Mouse (Mus musculus) cerebellum, postnatal 25 days (tissue): ENCODE measurements at regions not wholly inside any gene's neighbourhood (a gene's known extent, or its start where the extent isn't known, plus 50 kb on each side); places are given as distances from the start of the nearest gene placed in this dataset.

ENCODE experiments used
- DNase-seq, 2 experiments: peaks; one replicate each; pipeline ENCODE4 v3.0.0; 2021; ENCODE audit warnings: mixed read lengths in 2 of 2

GRCm38 (mm10) chr1:149556381-149556780 lies 404.7 kb downstream of the Pla2g4a start:
- peak; percentile 49 to 69 for DNase-seq

- no peak for DNase-seq
Observed at GRCm38 (mm10) chr1:149555355-149556007, 405.6 kb downstream of the Pla2g4a start.

- DNase-seq = no peak
Observed at GRCm38 (mm10) chr1:149546076-149546475, 415.0 kb downstream of the Pla2g4a start.

GRCm38 (mm10) chr1:149541386-149541785 lies 419.7 kb downstream of the Pla2g4a start:
- DNase-seq = peak; percentile 7 to 31

GRCm38 (mm10) chr1:149533651-149534050 lies 427.4 kb downstream of the Pla2g4a start:
- no peak for DNase-seq
